Mouse (Mus musculus): ENCODE data around the gene Kitl.
A peak's percentile ranks its signal among the peaks of the same experiment; 100 is the strongest.

Kitl gene

GRCm38 (mm10) chr10:100015370-100016325 is at the start of gene Kitl:
Gene Kitl (plus strand): TSS chr10:100015630.
- DNase-seq (ENCODE audit: low spot score), result peak; percentile 41

GRCm38 (mm10) chr10:99972866-99973265 is 42.6 kb upstream of the Kitl start:
- DNase-seq (ENCODE audit: low spot score), result no peak

GRCm38 (mm10) chr10:99980096-99980495 is 35.3 kb upstream of the Kitl start:
- DNase-seq (ENCODE audit: low spot score), result no peak

- no peak for DNase-seq (ENCODE audit: low spot score)
These were observed 34.5 kb upstream of the Kitl start for GRCm38 (mm10) chr10:99980916-99981315.

- DNase-seq (ENCODE audit: low spot score), result no peak
These were observed 33.5 kb upstream of the Kitl start for GRCm38 (mm10) chr10:99981887-99982286.

- no peak for DNase-seq (ENCODE audit: low spot score)
These were observed 28.7 kb upstream of the Kitl start for GRCm38 (mm10) chr10:99986745-99987144.

- no peak for DNase-seq (ENCODE audit: low spot score)
These were observed 25.7 kb upstream of the Kitl start for GRCm38 (mm10) chr10:99989758-99990157.

GRCm38 (mm10) chr10:99992121-99992520 is 23.3 kb upstream of the Kitl start:
- DNase-seq (ENCODE audit: low spot score), result no peak

GRCm38 (mm10) chr10:100001452-100001851 is 14.0 kb upstream of the Kitl start:
- DNase-seq (ENCODE audit: low spot score), result no peak

- no peak for DNase-seq (ENCODE audit: low spot score)
These were observed 11.6 kb upstream of the Kitl start for GRCm38 (mm10) chr10:100003797-100004196.

GRCm38 (mm10) chr10:100009681-100010080 is 5.7 kb upstream of the Kitl start:
- no peak for DNase-seq (ENCODE audit: low spot score)

GRCm38 (mm10) chr10:100010291-100010690 is 5.1 kb upstream of the Kitl start:
- DNase-seq (ENCODE audit: low spot score), result no peak

GRCm38 (mm10) chr10:100014096-100014495 is 1.3 kb upstream of the Kitl start:
- no peak for DNase-seq (ENCODE audit: low spot score)

GRCm38 (mm10) chr10:100016326-100016709 is 888 bp downstream of the Kitl start:
- DNase-seq (ENCODE audit: low spot score), result peak; percentile 57

- DNase-seq (ENCODE audit: low spot score), result no peak
These were observed 1.7 kb downstream of the Kitl start for GRCm38 (mm10) chr10:100016941-100017770.

- no peak for DNase-seq (ENCODE audit: low spot score)
These were observed 2.3 kb downstream of the Kitl start for GRCm38 (mm10) chr10:100017771-100018070.

- DNase-seq (ENCODE audit: low spot score), result no peak
These were observed 3.1 kb downstream of the Kitl start for GRCm38 (mm10) chr10:100018493-100018892.

GRCm38 (mm10) chr10:100019246-100020195 is 4.1 kb downstream of the Kitl start:
- DNase-seq (ENCODE audit: low spot score), result no peak

GRCm38 (mm10) chr10:100022090-100022834 is 6.8 kb downstream of the Kitl start:
- DNase-seq (ENCODE audit: low spot score), result no peak

- no peak for DNase-seq (ENCODE audit: low spot score)
These were observed 7.3 kb downstream of the Kitl start for GRCm38 (mm10) chr10:100022835-100023093.

GRCm38 (mm10) chr10:100025665-100026064 is 10.2 kb downstream of the Kitl start:
- DNase-seq (ENCODE audit: low spot score), result no peak

Data from layer of hippocampus, adult 11-12 months (tissue).